Mouse (Mus musculus) embryonic fibroblast, embryonic 13.5 days (primary cell): ENCODE measurements around the gene Ntsr1.

Source experiments
- CTCF ChIP-seq: IDR thresholded peaks from 2 replicates; pipeline ENCODE4 v1.5.1; 2011; ENCODE audit warnings: mild to moderate bottlenecking, control low read depth, low read length, moderate library complexity, borderline replicate concordance; ENCODE audit not compliant: insufficient read depth
- POLR2A ChIP-seq: IDR thresholded peaks from 2 replicates; pipeline ENCODE4 v1.6.1; 2011; ENCODE audit warnings: low read depth, mild to moderate bottlenecking, control low read depth, low read length, moderate library complexity

DNA sequence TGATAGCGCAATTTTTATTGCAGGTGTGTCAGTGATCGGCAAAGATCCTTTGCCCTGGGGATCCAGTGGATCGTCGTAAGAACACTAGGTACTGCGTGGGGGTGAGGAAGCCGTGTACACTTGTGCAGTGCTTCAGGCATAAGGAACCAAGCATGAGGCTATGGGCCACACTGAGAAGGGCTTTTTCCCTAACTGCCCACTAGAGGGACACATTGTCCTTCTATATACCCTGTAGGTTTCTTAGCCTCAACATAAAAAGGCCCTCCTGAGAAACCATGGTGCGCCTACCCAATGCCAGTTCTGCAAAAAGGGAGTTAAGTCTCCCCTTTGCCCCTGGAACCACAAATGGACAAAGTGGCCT lies 26.7 kb upstream of the Ntsr1 start:
- 0 out of 2 replicates have a peak, but pooled peaks have one; percentile 21 for TF ChIP-seq CTCF
- no peak for TF ChIP-seq POLR2A
